ENCODE assay signal across 7 mouse cellular contexts in the genomic region with DNA sequence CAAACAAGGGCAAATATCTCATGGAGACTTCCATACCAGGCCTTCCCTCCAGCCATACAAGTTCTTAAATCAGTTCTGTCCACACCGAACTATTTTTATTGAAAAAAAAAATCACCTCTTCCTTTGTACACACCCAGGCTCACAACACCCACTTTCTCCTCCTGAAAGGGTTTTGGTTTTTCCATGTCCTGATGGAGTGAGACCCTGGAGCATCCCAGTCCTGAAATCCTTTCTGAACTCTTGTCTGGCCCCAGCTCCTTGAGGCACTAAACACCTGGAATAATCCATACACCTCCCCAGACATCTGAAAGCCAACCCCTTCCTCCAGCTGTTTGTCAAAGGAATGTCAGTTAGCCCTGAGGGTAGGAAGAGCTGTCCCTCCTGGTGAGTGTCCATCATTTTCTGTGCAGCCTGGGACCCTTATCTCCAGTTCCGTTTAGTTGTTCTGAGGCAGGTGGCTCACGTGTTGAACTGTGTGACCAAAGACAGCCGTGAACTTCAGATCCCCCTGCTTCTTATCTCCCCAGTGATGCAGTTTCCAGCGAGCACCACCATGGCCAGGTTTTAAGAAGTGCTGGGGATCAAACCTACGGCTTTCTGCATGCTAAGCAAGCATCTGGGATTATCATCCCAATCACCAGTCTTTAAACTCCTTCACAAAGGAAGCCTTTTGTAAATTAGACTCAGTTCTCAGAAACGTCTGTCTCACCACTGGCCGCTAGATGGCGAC.
DNase-seq lines count a peak whose midpoint lies in the region; ATAC-seq and TF ChIP-seq lines count a peak whose summit lies in the region.
"Not testable (repeated sequence)": the region's sequence is repeated elsewhere in the genome, so short reads cannot be mapped to it uniquely, and the experiment has no call there.

No protein-coding gene starts in this region.

- TF ChIP-seq CTCF in kidney, adult 2 months (conservative IDR thresholded peaks at IDR 0.05; ENCODE audit: insufficient read depth, insufficient read length, low read depth, low read length); lung, embryonic 14.5 days (IDR thresholded peaks at IDR 0.05; ENCODE audit: low read depth): not testable (repeated sequence)

- not testable (repeated sequence) for H3K4me3 ChIP-seq in hindbrain, embryonic 14.5 days (replicated peaks; ENCODE audit: low read length); kidney, adult 2 months (ENCODE audit: insufficient read depth, low read depth, low read length); lung, embryonic 14.5 days (ENCODE audit: low read depth, low read length); midbrain, embryonic 13.5 days (replicated peaks); neural tube, embryonic 13.5 days

- WGBS in hindbrain, embryonic 14.5 days: 73% methylated on average over 5 of the region's 9 CpGs
- 50% methylated on average over 7 of the region's 9 CpGs for WGBS in kidney, adult 2 months
- WGBS in lung, embryonic 14.5 days: 51% methylated on average over 6 of the region's 9 CpGs
- 53% methylated on average over 8 of the region's 9 CpGs for WGBS in midbrain, embryonic 13.5 days
- 45% methylated on average over 8 of the region's 9 CpGs for WGBS in neural tube, embryonic 13.5 days

- ATAC-seq in erythroid progenitor cell, adult 5-6 weeks (replicated peaks; ENCODE audit: low FRiP score, poor library complexity, severe bottlenecking): peak; percentile 57
- ATAC-seq in frontal cortex, adult (ENCODE audit: low TSS enrichment): peak; percentile 41; the same call in 1 of the 2 replicates
- peak; percentile 57 for ATAC-seq in hindbrain, embryonic 14.5 days (ENCODE audit: low FRiP score)
- ATAC-seq in lung, embryonic 14.5 days (ENCODE audit: insufficient read depth): peak; percentile 76
- peak; percentile 87 for ATAC-seq in midbrain, embryonic 13.5 days
- peak; percentile 56; the same call in 1 of the 2 replicates for ATAC-seq in neural tube, embryonic 13.5 days (ENCODE audit: low read depth)

- not testable (repeated sequence) for H3K4me1 ChIP-seq in hindbrain, embryonic 14.5 days (replicated peaks; ENCODE audit: control insufficient read depth, insufficient read depth, low read length); kidney, adult 2 months (ENCODE audit: control insufficient read depth, insufficient read depth, low read length); lung, embryonic 14.5 days (ENCODE audit: insufficient read depth); midbrain, embryonic 13.5 days (replicated peaks); neural tube, embryonic 13.5 days (replicated peaks)

- not testable (repeated sequence) for H3K4me2 ChIP-seq in hindbrain, embryonic 14.5 days (replicated peaks); lung, embryonic 14.5 days; midbrain, embryonic 13.5 days (replicated peaks); neural tube, embryonic 13.5 days

- H3K9me3 ChIP-seq in hindbrain, embryonic 14.5 days (ENCODE audit: control insufficient read depth, low read length); lung, embryonic 14.5 days (ENCODE audit: low read depth, low read length); midbrain, embryonic 13.5 days; neural tube, embryonic 13.5 days: not testable (repeated sequence)

- H3K27ac ChIP-seq in hindbrain, embryonic 14.5 days; kidney, adult 2 months (ENCODE audit: insufficient read depth, low read depth, low read length); lung, embryonic 14.5 days (ENCODE audit: low read depth); midbrain, embryonic 13.5 days; neural tube, embryonic 13.5 days (replicated peaks): not testable (repeated sequence)

- not testable (repeated sequence) for DNase-seq in hindbrain, embryonic 14.5 days (ENCODE audit: low spot score); lung, embryonic 14.5 days
- DNase-seq in kidney, adult 2 months: peak; percentile 28

- not testable (repeated sequence) for H3K36me3 ChIP-seq in hindbrain, embryonic 14.5 days (replicated peaks; ENCODE audit: control insufficient read depth, insufficient read depth); kidney, adult 2 months (ENCODE audit: control insufficient read depth, insufficient read depth, low read length); lung, embryonic 14.5 days (ENCODE audit: insufficient read depth); midbrain, embryonic 13.5 days; neural tube, embryonic 13.5 days

- not testable (repeated sequence) for H3K9ac ChIP-seq in hindbrain, embryonic 14.5 days; lung, embryonic 14.5 days; midbrain, embryonic 13.5 days (replicated peaks); neural tube, embryonic 13.5 days

- TF ChIP-seq POLR2A in kidney, adult 2 months (IDR thresholded peaks at IDR 0.05; ENCODE audit: low read depth, low read length): not testable (repeated sequence)

- H3K27me3 ChIP-seq in hindbrain, embryonic 14.5 days (ENCODE audit: control insufficient read depth, insufficient read depth, low read length); kidney, adult 2 months (replicated peaks; ENCODE audit: control insufficient read depth, insufficient read depth, low read length); lung, embryonic 14.5 days (ENCODE audit: insufficient read depth, low read length); midbrain, embryonic 13.5 days; neural tube, embryonic 13.5 days: not testable (repeated sequence)
